In the genomic region with DNA sequence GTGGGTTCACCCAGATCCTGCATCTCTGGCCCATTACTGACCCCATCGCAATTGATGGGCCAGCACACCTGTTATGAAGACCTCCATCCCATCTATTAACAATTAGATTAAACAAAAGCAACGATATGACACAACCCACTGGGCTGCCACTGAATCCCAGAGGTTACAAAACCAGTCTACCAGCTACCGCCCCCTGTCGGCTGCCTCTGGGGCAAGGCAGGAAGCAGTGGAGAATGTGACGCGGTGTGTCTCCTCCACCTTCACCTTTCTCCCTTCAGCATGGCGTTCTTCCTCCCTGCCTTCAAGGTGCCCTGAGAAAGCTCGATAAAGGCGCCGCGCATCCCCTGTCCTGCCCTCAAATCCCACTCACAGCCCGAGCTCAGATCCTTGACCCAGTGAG, we compare ENCODE assay signal across 25 mouse cellular contexts. TPM values are rescaled to one million over a fixed set of nuclear protein-coding genes. Genes with fewer than 3 reads are reported as not detected.
"Had no signal": no experiment of that assay in that cellular context is flagged by ENCODE, and none has a peak within 500 bp of the region (broad histone marks: within the 10 kb centered on the region; RNA-seq: fewer than 3 reads in every experiment).

No protein-coding gene starts in this region.

- ATAC-seq: liver, embryonic 12.5 days; midbrain, embryonic 15.5 days had no signal

- DNase-seq: kidney, adult 11 months; kidney, adult 8-10 months; kidney, postnatal 10 days; kidney, postnatal 36 days; layer of hippocampus, postnatal 36 days; lung, adult 18-20 months; lung, postnatal 10 days; lung, postnatal 36 days; retina, postnatal 1 day; right cerebral cortex, postnatal 25 days; spleen, adult 18-20 months; thymus, postnatal 25 days had no signal

- H3K9me3 ChIP-seq: kidney, embryonic 15.5 days; limb, embryonic 12.5 days; limb, embryonic 15.5 days; liver, embryonic 12.5 days; liver, embryonic 15.5 days; lung, embryonic 15.5 days; midbrain, embryonic 12.5 days; midbrain, embryonic 15.5 days; neural tube, embryonic 13.5 days; stomach, embryonic 15.5 days had no signal

- H3K27me3 ChIP-seq: kidney, embryonic 15.5 days; limb, embryonic 12.5 days; limb, embryonic 15.5 days; liver, embryonic 12.5 days; liver, embryonic 15.5 days; lung, embryonic 15.5 days; midbrain, embryonic 12.5 days; midbrain, embryonic 15.5 days; neural tube, embryonic 13.5 days; stomach, embryonic 15.5 days had no signal

- H3K27ac ChIP-seq: kidney, embryonic 15.5 days; left cerebral cortex, adult 2 months; limb, embryonic 12.5 days; limb, embryonic 15.5 days; liver, embryonic 12.5 days; liver, embryonic 15.5 days; lung, embryonic 15.5 days; midbrain, embryonic 12.5 days; midbrain, embryonic 15.5 days; neural tube, embryonic 13.5 days; stomach, embryonic 15.5 days had no signal

- H3K4me1 ChIP-seq: liver, embryonic 12.5 days; liver, embryonic 15.5 days; stomach, embryonic 15.5 days had no signal

- H3K36me3 ChIP-seq: kidney, embryonic 15.5 days; limb, embryonic 12.5 days; limb, embryonic 15.5 days; liver, embryonic 12.5 days; liver, embryonic 15.5 days; lung, embryonic 15.5 days; midbrain, embryonic 12.5 days; midbrain, embryonic 15.5 days; neural tube, embryonic 13.5 days; stomach, embryonic 15.5 days had no signal

- H3K4me3 ChIP-seq: kidney, embryonic 15.5 days; left cerebral cortex, adult 2 months; limb, embryonic 12.5 days; limb, embryonic 15.5 days; liver, embryonic 12.5 days; liver, embryonic 15.5 days; lung, embryonic 15.5 days; midbrain, embryonic 12.5 days; midbrain, embryonic 15.5 days; myocyte; neural tube, embryonic 13.5 days; stomach, embryonic 15.5 days had no signal

RNA-seq across cellular contexts. Expression of a gene that starts 59.3 kb away (rescaled TPM):
- polyA plus RNA-seq: liver, embryonic 12.5 days; liver, embryonic 15.5 days; lung, embryonic 15.5 days; myocyte; stomach, embryonic 15.5 days; thymus, postnatal 0 days had no signal
